Mouse (Mus musculus) gastrocnemius, postnatal 14 days (tissue): ENCODE data around the gene Crybg1. TPM values are rescaled to one million over a fixed set of nuclear protein-coding genes. Genes with fewer than 3 reads are reported as not detected.

Experiments used
- DNase-seq: peaks from one replicate; pipeline ENCODE4 v3.0.0; 2021; ENCODE audit warnings: mixed read lengths
- intact Hi-C: fragments of 180-260 bp; cut with DNase I; formaldehyde crosslinking; loops from one replicate; pipeline ENCODE4 v1.15.1; 2025; ENCODE audit warnings: low total_unique reads
- long read RNA-seq, 2 experiments: library from polyadenylated mRNA; stranded (forward); transcript quantifications; one replicate each; pipeline ENCODE4 v2.0.0; 2021
- total RNA-seq, 2 experiments: library from RNA; stranded (reverse); gene quantifications; 2 replicates each; pipeline ENCODE4 v1.2.3; 2021

Gene Crybg1
- total RNA-seq, result 1 to 10 TPM; 1.6 TPM
- long read RNA-seq, experiment 1, result 0 reads
- long read RNA-seq, experiment 2, full-length matches to known transcripts, result 2 of 3 reads
- long read RNA-seq, experiment 2, partial matches to known transcripts, result 1 of 3 reads
- long read RNA-seq, experiment 2, other reads (novel, unspliced or antisense), result 0 of 3 reads

DNA sequence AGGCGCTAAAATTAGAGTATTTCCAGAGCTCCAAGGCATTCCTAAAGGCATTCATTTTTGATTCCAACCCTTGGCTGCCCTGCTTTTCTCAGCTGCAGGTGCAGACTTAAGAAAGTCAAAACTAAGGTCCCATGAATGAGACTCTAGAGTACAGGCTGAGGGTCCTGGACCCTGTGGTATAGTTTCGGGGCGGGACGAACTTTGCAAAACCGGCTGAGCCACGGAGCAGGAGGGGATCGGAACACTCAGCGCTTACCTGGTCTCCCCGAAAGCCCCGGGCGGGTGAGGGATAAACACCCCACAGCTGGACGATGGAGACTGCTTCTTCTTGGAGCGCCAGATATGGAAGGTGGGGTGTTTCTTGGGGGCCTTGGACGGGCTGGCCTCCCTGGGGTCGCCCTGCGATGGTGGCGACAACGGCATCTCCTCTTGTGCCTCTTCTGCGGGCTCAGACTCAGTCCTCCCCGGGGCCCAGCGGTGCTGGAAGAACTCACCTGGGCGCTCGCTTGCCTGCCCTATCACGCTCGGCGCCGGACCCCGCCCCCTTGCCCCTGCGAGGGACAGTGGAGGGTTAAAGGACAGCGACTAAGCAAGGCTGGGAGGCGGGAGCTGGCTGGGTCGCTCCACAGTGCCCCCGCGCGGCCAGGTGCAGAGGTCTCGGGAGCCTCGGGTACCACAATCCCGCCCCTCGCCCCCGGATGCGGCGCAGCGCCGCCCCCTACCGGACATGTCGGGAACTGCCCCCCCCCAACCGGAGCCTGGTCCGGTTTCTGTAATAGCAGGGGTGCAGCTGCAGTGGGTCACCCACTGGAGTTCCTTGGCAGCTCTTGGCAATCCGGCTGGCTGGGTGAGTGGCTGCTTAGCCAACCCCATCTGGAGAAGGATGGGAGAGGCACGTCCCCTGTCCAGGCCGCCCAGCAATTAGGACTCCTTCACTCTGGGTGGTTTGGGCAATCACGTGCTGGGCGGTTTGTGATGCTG, at the start of gene Crybg1:
TSS of gene Crybg1 (minus strand) at position 517 of the 981 bp plus-strand sequence.
- intact Hi-C loops, result no loop called here
- DNase-seq, result peak; percentile 49

DNA sequence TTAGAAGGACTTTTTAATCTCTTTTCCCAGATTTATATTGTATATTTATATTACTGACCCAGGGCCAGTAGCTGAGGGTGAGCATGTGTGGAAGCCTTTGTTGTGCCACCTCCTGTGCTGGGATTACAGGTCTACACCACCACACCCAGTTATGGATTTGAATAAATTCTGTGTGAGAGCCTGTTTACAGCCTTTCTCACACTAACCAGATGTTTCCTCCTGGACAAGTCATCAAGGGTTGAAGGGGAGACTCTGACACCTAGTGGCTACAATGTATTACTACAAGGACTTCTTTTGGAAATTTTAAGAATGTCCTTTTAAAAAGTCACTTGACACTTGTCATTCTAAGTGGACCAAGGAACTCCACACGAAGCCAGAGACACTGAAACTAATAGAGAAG, 28.7 kb upstream of the Crybg1 start:
- intact Hi-C loops, result no loop called here
- DNase-seq, result no peak

DNA sequence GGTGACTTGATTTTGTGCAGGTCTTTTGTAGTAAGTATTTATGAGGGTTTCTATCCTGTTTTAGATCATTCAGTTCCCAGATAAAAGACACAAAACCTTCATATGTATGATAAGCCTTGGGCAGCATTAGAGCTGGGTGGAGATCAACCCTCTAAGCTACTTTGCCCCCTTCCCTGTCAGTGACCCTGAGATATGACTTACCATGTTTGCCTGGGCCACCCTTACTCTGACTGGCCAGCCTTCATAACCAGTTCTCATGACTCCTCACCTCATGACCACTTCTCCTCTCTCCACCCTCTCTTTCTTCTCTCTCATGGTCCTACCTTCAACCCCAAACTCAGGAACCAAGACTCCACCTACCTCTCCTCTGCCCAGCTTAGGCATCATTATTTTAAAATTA, 27.9 kb upstream of the Crybg1 start:
- DNase-seq, result no peak
- intact Hi-C loops, result no loop called here

DNA sequence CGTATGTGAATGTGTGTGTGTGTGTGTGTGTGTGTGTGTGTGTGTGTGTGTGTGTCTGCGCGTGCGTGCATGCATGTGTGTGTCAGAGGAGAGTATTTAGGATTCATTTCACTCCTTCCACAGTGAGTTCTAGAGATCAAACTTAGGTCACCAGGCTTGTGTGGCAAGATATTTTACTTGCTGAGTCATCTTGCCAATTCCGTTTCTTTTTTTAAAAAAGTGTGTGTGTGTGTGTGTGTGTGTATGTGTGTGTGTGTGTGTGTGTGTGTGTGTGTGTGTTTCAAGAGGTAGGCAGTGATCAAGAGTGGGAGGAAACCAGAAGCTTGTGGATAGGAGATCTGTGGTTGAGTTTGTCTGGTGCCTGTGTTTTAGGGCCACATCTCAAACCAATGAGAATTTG, 27.5 kb upstream of the Crybg1 start:
- intact Hi-C loops, result no loop called here
- no peak for DNase-seq

DNA sequence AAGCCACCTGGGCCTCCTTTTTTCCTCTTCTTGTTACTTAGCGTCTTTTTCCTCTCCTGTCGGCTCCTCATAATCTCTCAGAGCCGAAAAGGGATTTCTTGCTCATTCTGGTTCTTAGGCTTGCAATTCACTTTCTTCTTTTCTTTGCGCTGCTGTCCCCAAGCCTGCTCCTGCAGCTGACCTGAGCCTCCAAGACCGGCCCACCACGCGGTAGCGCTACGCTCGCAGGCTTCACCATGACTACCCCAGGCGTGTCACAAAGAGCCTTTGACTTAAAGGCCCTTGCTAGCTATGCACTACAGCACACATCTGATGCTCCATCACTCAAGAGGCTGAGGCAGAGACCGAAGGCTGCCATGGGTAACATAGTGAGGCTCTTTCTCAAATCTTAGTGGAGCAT, 21.5 kb upstream of the Crybg1 start:
- intact Hi-C loops, result loop anchor here (5.0 kb wide), 1 partner anchor 218 kb away; no protein-coding TSS in a partner anchor
- DNase-seq, result no peak

DNA sequence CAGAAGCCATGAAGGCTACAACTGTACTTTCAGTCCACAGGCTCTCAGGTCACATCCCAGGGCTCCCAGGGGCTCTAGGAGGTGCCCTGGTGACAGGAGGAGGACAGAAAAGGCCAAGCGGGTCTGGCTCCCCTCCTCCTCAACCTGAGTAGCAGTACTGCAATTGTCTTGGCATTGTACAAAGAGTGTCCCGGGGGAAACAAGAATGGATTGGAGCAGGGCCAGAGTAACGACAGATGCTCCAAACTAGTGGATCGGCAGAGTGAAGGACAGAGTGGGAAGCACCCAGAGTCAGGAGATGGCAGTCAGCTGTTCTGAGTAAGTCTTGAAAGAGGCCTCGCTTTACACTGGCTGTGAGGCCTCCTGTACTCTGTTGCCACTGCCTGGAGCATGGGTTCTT, 18.4 kb upstream of the Crybg1 start:
- intact Hi-C loops, result no loop called here
- no peak for DNase-seq

DNA sequence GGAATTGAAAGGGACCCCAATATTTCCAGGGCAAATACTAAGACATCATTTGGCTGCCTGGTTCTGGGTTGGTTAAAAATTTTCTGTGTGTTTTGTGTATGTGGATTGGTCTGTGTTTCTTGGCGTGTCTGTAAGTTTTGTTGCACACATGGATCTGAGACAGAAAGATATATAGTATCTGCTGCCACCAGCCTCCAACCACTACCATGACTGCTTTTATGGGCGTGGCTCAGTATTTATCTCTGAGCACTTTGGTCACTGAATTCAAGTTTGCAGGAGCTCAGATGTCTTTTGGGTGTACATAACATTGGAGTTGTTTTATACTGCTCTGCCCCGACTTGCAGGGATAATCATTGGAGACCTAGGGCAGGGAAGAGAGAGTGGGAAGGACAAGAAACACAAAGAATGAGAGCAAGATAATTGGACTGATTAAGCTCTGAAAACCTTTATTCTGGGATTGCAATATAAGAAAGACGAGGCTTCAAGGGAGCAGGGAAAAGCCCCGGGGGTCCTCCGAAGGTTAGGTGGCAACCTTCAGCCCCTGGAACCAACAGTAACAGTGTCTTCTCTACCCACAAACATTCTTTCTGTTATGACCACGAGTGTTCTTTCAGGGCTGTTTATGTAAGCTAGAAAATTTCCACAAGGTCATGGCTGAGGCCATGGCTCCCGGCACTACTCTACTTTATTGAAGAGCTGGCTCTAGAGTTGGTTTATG, 15.8 kb upstream of the Crybg1 start:
- intact Hi-C loops, result no loop called here

DNA sequence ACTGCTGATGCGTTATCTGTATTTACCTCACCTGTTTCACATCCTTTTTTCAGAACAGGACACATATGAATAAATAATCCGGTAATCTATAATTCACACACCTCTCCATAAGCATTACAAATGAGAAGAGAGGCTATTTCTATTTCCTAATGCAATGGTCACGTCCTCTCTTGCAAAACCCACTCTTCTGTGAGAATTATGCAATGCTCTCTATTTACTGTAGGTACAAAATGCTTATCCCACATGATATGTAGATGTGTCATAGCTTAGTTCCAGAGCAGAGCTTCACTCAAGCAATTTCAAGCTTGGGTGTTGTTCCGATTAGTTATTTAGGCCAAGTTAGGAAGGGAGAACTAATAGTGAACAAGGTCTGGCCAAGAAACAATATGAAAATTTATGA, 14.4 kb upstream of the Crybg1 start:
- no peak for DNase-seq
- intact Hi-C loops, result no loop called here

More for the DNA sequence above, 15.8 kb upstream of the Crybg1 start:
- no peak for DNase-seq

DNA sequence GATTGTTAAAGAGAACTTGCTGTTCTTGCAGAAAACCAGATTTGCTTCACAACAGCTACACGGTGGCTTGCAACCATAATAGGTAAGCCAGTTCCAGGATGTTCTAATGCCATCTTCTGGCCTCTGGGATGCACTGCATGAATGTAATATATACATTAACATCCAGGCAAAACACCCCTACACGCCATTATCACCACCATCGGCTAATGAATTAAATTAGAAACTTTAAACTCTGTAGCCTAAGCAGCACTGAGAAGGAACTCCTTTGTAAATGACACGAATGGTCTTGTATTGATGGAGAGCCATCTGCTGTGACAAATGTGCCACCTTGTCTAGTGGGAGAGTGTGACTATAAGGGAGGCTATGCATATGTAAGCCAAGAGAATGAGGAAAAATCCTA, 11.5 kb upstream of the Crybg1 start:
- intact Hi-C loops, result no loop called here
- no peak for DNase-seq

DNA sequence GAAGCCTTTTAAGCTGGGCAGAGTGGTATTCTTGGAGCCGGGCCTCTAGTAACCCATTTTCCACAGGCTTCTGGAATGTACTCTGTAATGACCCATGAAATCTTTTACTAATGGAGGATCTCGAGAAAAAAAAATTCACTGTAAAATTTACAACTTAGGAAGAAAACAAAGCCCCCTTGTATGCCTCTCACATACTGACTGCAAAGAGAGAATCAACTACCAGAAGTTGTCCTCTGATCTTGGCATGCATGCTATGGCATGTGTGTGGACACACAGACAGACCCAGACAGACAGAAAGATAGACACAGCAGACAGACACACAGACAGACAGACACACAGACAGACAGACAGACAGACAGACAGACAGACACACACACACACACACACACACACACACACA, 8.8 kb upstream of the Crybg1 start:
- intact Hi-C loops, result no loop called here
- DNase-seq, result no peak

DNA sequence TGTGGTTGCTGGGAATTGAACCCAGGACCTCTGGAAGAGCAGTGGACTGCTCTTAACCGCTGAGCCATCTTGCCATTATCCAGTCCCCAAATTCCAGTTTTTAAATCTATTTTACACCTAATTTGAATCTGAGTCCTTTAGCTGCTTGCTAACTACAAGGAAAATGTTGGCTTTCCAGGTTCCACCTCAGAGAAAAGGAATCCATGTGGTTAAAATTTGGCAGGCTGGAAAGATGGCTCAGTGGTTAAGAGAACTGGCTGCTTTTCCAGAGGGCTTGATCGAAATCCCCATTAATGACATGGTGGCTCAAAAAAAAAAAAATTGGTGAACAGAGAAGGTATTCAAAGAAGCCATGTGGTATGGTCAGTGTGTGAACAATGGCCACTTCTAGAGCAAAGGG, 1.8 kb upstream of the Crybg1 start:
- DNase-seq, result no peak
- intact Hi-C loops, result no loop called here

DNA sequence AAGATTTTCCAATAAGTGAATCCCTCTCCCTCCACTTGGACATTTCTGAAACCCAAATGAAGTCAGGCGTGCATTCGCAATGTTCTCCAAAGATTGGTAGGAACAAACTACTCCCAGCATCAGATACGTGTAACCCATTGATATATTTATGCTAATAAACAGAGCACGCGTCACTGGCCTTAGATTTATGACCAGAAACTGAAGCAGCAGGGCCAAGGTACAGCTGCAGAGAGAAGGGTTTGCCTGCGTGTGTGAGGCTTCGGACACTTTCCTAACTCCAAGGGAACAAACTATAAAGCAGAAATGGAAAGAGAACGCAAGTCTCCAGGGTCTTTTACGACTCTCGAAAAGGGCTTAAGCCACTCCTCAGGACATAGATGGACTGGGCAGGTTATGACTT, 5.3 kb downstream of the Crybg1 start:
- intact Hi-C loops, result no loop called here
- DNase-seq, result no peak

DNA sequence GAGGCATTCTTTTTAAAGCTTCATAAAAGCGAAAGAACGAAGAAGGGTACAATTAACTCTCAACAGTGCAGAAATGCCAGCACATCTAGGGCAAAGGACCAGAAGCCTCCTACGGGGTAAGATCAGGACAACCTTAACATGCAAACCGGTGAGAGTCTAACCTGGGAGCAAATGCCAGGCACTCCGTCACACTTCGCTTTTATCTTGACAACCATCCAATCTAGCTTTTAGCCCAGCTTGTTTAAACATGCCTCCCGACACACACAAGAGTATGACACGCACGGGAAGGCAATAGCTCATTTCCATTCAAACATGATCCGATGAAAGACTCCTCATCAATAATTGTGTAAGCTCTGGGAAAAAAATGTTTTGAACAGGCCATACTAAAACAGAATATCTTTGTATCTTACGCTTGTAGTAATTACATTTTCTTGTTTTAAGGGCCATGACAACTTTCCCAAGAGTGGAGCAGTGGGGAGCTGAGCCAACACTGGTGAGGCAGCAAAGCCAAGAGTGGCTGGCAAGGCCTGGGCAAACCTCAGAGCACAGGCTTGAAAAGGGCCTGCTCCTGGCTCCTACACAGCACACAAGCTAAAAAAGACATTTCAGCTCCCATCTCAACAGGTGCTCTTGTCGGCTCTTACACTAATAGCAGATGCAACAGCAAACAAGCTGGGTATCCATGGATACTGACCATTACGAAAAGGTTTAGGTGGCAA, 10.4 kb downstream of the Crybg1 start:
- DNase-seq, result peak; percentile 7
- intact Hi-C loops, result no loop called here

DNA sequence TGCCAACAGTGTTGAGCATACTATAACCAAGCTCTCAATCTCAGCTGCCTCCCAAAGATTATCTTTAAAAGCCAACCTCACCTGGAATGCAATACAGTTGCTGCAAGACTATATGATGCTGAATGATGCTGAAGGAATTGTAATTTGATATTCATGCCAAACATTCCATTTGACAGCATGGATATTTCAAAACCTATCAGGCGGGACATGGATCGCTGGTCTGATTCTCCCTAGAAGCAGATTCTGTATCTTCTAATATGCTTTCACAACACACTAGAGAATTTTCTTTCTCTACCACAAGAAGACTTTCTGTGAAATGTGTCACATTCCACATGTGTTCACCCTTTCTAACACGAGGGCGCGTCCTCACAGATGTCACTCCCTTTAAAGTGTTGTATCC, 22.6 kb downstream of the Crybg1 start:
- no peak for DNase-seq
- intact Hi-C loops, result no loop called here

DNA sequence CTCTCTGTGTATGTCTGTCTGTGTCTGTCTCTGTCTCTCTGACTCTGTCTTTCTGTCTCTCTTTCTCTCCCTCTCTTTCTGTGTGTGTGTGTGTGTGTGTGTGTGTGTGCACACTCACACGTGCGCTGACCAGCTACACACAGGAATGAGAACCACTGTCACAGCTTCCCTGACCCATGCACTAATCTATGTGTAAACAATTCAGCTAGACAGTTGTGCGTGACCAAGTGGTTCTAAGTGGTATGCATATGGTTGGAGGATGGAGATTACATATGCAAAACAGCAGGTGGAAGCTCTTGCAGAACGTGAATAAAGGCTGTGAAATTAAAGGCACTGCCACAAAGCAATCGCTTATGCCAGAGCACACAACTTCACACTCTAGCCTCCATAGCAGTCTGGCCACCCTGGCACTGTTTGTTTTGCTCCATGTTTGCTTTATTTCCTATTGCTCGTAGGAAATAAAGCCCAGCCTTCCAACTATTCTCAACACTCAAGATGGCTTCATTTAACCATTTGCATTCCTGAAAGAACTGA, 24.2 kb downstream of the Crybg1 start:
- DNase-seq, result no peak
- intact Hi-C loops, result no loop called here

DNA sequence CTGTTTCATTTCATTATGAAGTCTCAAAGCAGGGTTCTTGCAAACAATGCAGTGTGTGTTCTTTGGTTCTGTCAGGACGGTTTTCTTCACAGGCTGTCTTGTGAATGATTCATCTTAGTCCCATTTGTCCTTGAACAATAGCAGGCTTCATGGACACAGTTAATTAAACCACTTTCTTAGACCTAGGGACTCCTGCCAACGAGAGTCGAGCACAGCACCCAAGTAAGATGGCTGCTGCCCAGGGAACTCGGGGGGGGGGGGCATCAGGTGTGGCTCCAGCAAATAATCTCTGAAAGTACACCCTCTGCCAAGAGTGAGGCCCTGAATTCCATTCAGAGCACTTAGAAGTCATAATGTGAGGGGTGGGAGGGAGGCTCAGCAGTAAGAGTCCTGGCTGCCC, 30.0 kb downstream of the Crybg1 start:
- intact Hi-C loops, result no loop called here
- no peak for DNase-seq

DNA sequence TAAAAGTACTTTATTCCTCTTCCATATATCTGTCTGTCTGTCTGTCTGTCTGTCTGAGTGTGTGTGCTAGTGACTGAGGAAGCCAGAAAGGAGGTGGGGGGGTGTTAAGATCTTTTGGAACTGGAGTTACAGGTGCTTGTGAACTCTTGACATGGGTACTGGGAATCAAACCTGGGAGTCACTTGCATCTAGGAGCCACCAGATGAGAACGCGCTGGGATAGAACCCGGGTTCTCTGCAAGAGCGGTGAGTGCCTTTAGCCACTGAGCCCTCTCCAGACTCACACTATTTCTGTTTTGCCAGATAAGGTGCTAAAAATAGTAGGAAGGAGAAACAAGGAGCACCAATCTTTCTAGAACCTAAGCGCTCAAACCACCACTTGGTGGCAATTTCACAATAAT, 31.9 kb downstream of the Crybg1 start:
- no peak for DNase-seq
- intact Hi-C loops, result no loop called here

DNA sequence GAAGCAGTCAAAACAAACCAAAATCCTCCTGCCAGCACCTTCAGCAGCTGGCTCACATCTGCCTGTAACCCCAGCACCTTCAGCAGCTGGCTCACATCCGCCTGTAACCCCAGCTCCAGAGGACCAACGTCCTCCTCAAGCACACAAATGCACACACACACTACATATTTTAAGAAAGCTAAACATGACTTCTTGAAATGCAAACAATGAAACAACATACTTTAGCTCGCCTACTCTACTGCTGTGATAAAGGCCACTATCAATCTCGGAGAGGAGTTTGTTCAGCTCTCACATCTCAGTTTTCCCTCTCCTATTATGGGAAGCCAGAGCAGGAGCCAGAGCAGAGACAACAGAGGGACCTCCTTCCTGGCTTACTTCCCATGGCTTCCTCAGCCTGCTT, 34.0 kb downstream of the Crybg1 start:
- intact Hi-C loops, result no loop called here
- DNase-seq, result no peak

DNA sequence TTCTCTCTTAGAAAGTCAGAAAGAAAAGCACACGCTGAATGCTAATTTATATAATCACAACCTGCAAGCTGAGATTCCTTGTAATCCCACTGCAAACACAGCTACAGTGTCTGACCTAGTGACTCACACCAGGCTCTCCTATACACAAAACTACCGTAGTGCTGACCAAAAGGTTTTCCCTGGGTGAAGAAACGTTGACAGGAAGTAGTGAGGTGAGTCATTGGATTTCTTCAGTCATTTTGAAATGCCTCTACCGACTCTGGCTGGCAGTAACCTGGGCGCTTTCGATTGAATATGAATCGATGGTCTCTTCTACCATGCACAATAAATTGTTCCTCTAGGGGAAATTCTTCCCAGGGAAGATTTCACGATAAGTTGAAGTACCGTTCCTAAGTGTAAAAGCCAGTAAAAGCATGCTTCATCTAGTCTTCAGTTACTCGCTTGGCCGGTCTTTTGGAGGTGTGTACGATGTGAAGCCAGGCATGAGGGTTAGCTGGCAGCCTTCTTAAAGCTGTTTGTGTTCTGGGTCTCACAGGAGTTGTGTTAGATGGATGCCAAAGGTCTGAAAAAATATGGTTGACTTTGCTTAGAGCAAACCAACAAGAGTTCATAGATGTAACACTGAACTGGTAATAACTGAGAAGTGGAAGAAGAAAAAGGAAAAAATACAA, 36.5 kb downstream of the Crybg1 start:
- no peak for DNase-seq

More for the DNA sequence above, 36.5 kb downstream of the Crybg1 start:
- intact Hi-C loops, result no loop called here
